Mouse (Mus musculus) erythroblast, embryonic 14.5 days (primary cell): ENCODE results near the gene Pex7.

Source experiments
- GATA1 ChIP-seq: IDR thresholded peaks from 2 replicates; pipeline ENCODE4 v1.6.1; 2012; ENCODE audit warnings: low read length, inconsistent platforms, mixed read lengths
- TAL1 ChIP-seq: IDR thresholded peaks from 3 replicates; pipeline ENCODE4 v1.6.1; 2012; ENCODE audit warnings: low read length, inconsistent platforms, mixed read lengths

- TF ChIP-seq TAL1 = no peak
- no peak for TF ChIP-seq GATA1
These were observed 71.4 kb downstream of the Pex7 start for GRCm38 (mm10) chr10:19835887-19836710.
